Mouse (Mus musculus) embryonic facial prominence, embryonic 10.5 days (tissue): Measurements from ENCODE around the gene Capn9. TPM values are rescaled to one million over a fixed set of nuclear protein-coding genes. Genes with fewer than 3 reads are reported as not detected.

ENCODE experiments used
- DNase-seq: peaks from one replicate; pipeline ENCODE4 v3.0.0-alpha.2; 2017; ENCODE audit warnings: low spot score
- H3K27ac ChIP-seq: fragments of 300-500 bp; sonication (generic); replicated peaks from 2 replicates; pipeline ENCODE4 v1.5.1; 2016; ENCODE audit warnings: mild to moderate bottlenecking
- H3K27me3 ChIP-seq: fragments of 300-500 bp; sonication (generic); replicated peaks from 2 replicates; pipeline ENCODE4 v1.6.1; 2016; ENCODE audit warnings: low read depth, mild to moderate bottlenecking; ENCODE audit not compliant: poor library complexity, severe bottlenecking
- H3K36me3 ChIP-seq: fragments of 300-500 bp; sonication (generic); replicated peaks from 2 replicates; pipeline ENCODE4 v1.6.1; 2016; ENCODE audit warnings: mild to moderate bottlenecking, moderate library complexity
- H3K4me1 ChIP-seq: fragments of 300-500 bp; sonication (generic); 2 replicates; pipeline ENCODE4 v1.6.1; 2016
- H3K4me3 ChIP-seq: fragments of 300-500 bp; sonication (generic); 2 replicates; pipeline ENCODE4 v1.5.1; 2016; ENCODE audit warnings: mild to moderate bottlenecking, moderate library complexity
- H3K9me3 ChIP-seq: fragments of 300-500 bp; sonication (generic); 2 replicates; pipeline ENCODE4 v1.6.1; 2016; ENCODE audit warnings: mild to moderate bottlenecking
- WGBS: fragments of 180-500 bp; shearing (Covaris S2); methylation state at CpG from one replicate; pipeline ENCODE4 v1.1.7; 2016; 5-methylcytosine and 5-hydroxymethylcytosine counted together
- polyA plus RNA-seq: library from polyadenylated mRNA; unstranded; fragments of >200 nt; fragmentation: Nextera tagmentation; extraction: Ambion mirVana; gene quantifications from 2 replicates; pipeline ENCODE4 v1.2.1, GENCODE M21; 2016

Capn9 gene
- polyA plus RNA-seq, 1 experiment from 2014 or later = not detected

DNA sequence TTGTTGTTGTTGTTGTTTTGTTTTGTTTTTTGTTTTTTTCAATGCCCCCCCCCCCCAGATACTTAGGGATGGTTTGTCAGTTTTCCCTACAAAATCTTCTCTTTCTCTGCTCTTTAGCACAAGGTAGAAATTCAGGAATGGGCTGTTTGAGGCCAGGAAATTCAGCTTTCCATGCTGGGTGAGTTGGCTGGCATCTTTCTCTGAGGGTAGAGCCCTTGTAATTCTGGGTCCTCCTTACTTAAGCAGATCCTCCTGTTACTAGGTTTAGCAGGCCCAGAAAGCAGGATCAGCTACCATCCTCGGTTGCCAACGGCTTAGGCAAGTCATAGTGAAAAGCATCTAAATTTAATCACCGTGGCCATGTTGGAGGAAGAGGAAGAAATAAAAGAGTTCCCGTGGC lies 55.0 kb downstream of the Capn9 start:
- H3K36me3 ChIP-seq = peaks cover 10% of the 10 kb centered on the region
- no peak overlapping the region for H3K4me3 ChIP-seq
- DNase-seq = no peak
- 90% methylated on average over 4 of the region's 4 CpGs for WGBS
- H3K9me3 ChIP-seq = no peaks in the 10 kb centered on the region
- H3K27ac ChIP-seq = no peak overlapping the region
- peaks cover 12% of the 10 kb centered on the region for H3K4me1 ChIP-seq
- no peaks in the 10 kb centered on the region for H3K27me3 ChIP-seq

DNA sequence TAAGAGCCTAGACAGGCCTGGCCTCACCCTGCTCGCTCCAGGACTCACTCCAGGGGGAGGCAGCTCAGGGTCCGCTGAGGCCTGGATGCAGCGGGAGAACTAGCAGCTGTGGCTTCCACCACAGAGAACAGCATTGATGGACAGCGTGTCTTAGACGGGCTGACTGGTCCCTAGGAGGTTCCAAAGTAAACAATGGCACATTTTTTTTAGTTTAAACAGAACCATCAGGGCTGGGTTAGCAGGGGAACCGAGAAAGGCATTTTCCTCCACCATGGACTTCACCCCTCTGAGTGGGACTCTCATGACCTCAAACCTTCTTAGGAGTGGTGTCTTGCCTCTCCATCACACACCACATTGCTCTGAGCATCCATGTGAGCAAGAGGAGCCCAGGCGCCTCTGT lies 56.1 kb downstream of the Capn9 start:
- Histone ChIP-seq H3K9me3 (no peaks in the 10 kb centered on the region), H3K4me1 (peaks cover 12% of the 10 kb centered on the region), H3K36me3 (peaks cover 20% of the 10 kb centered on the region), H3K27me3 (no peaks in the 10 kb centered on the region), H3K27ac (0 out of 2 replicates have a peak overlapping the region, but pooled peaks have one; percentile 15), H3K4me3 (no peak overlapping the region)
- 45% methylated on average over 7 of the region's 7 CpGs for WGBS
- no peak for DNase-seq

DNA sequence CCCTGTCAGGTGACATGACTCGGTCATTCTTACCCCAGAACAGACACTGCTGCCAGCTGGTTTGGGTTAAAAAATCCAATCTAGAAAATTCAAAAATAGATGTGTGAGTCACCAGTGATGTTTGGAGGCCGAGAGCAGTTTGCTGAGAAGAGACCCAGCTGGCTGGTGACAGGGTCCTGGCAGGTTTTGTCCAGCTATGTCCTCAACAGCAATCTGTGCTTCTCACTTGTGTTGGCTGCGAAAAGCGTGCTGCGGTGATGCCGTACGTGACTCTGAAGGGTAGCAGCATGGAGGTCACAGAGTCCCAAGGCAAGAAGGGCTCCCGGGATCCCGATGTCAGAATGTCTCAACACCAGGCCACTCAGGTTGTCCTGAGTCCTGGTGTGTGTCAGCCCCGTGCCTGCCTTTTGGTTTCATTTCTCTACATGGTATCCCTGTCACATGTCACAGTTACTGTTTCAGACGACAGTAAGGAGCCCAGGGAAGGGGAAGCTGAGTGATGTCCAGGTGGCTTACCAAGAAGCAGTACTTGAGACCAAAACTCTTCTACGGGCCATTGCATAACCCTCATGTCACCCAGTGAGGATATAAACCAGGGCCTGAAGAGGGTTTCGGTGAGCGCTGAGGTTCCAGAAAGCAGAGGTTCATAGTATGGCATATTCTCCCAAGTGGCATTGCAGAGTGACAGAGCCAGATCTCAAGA lies 57.2 kb downstream of the Capn9 start:
- no peaks in the 10 kb centered on the region for H3K27me3 ChIP-seq
- no peaks in the 10 kb centered on the region for H3K9me3 ChIP-seq
- H3K27ac ChIP-seq = no peak overlapping the region
- WGBS = 87% methylated on average over 14 of the region's 14 CpGs
- H3K36me3 ChIP-seq = peaks cover 32% of the 10 kb centered on the region
- H3K4me1 ChIP-seq = peaks cover 12% of the 10 kb centered on the region
- no peak overlapping the region for H3K4me3 ChIP-seq
- DNase-seq = no peak

DNA sequence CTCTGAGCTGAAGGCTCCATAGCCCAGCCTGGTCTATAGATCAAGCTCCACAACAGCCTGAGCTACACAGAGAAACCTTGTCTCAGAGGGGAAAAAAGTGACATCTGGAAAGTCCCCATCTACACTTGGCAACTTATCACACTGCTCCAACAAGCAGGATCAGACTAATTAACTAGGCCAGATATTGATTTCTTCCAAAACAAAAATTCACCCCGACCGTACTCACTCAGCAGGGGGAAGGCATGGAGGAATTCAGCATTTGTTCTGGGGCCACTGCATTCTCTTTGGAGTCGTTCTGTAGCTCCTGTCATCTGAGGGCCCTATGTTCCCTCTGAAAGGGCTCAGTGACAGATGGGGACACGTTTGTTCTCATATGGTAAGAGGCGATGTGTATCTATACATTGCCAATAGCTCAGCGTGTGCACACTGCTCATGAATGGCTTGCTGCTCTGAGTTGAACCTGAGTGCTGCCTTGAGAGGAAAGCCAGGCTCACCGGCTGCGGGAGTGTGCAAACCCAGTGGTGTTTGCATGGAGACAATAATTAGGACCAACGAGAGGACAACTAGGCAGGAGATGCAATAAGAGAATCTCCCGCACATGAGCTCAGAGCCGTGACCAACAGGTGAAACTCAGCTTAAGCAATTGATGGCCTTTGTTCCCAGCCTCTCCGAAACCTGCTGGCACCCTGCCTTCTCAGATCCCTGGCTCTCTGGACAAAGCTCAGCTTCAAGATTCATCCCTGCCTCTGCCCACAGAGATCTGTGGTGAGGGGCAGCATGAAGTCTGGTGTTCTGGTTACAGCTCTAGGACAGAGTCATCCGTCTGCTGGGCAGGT lies 58.7 kb downstream of the Capn9 start:
- peaks cover 47% of the 10 kb centered on the region for H3K36me3 ChIP-seq
- H3K4me3 ChIP-seq = no peak overlapping the region
- H3K27me3 ChIP-seq = no peaks in the 10 kb centered on the region
- peaks cover 12% of the 10 kb centered on the region for H3K4me1 ChIP-seq
- no peak overlapping the region for H3K27ac ChIP-seq
- no peaks in the 10 kb centered on the region for H3K9me3 ChIP-seq
- WGBS = 87% methylated on average over 13 of the region's 13 CpGs
- DNase-seq = no peak

DNA sequence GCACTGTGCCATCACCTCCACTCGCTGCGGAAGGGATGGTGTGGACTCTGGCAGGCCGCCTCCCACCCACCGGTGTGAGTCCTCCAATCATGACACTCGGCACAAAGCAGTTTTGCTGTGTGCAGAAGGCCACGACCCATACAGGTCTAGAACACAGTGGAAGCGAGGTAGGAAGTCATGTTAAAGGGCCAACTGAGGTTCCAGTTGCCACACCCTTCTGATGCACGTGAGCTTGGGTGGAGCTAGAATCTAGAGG lies 59.3 kb downstream of the Capn9 start:
- DNase-seq = no peak
- Histone ChIP-seq H3K4me3 (no peak overlapping the region), H3K27ac (no peak overlapping the region), H3K4me1 (peaks cover 12% of the 10 kb centered on the region), H3K36me3 (peaks cover 51% of the 10 kb centered on the region), H3K9me3 (no peaks in the 10 kb centered on the region), H3K27me3 (no peaks in the 10 kb centered on the region)
- WGBS = 87% methylated on average over 8 of the region's 8 CpGs

DNA sequence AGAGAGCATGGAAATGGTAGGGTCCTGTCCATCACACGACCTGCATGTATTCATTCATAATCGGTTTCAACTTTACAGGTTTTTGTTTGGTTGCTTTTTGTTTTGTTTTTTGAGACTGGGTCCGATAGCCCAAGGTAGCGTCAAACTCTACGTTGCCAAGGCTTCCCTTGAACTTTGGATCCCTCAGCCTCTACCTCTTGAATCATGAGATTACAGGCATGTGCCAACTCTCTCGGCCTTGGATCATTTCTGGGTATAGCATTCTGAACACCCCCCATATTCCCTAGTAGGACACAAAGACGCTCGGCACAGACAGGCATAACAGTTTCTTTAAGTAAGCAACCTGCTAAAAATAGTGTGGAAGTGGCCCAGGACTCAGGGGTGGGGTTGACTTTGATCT lies 65.7 kb downstream of the Capn9 start:
- WGBS = 95% methylated on average over 8 of the region's 8 CpGs
- no peaks in the 10 kb centered on the region for H3K9me3 ChIP-seq
- no peak for DNase-seq
- no peak overlapping the region for H3K4me3 ChIP-seq
- H3K4me1 ChIP-seq = peaks cover 12% of the 10 kb centered on the region
- peaks cover 73% of the 10 kb centered on the region for H3K36me3 ChIP-seq
- no peak overlapping the region for H3K27ac ChIP-seq
- H3K27me3 ChIP-seq = no peaks in the 10 kb centered on the region

DNA sequence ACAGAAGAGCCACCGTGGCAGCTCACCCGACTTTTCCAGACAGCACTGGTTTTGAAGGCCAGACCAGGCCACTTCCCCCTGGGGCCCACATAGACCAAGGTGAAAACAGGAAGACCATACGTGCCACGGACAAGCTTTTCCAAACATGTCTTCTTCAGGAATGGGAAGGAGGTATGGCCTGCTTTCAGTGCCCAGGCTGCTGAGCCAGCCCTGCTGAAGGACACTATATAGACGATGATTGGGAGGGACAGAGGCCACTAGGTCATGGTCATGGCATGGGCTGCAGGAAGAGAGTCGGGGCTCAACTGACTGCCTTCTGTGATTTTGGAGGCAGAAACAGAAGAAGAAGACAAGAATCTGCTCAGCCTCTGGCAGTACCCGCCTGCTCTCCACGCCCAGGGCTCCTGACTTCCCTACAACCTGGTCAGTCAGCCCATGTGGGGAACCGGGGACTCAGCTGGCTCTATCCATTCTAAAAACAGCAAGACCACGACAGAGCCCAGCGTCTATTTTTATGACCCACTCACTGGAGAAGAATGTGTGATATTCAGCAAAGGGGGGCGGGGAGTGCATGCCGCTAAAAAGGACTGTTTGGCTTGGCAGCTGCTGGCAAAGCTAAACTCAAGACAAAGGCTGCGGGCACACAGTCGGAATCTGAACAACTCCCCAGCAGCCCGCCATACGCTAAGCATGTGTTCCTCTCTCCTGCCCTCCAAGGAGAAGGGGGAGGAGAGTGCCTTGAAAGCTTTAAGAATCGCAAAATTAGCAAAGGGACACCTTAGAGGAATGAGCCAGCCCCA lies 67.8 kb downstream of the Capn9 start:
- H3K36me3 ChIP-seq = peaks cover 56% of the 10 kb centered on the region
- peak overlapping the region; percentile 48; the same call in 1 of the 2 replicates for H3K27ac ChIP-seq
- peaks cover 20% of the 10 kb centered on the region for H3K4me1 ChIP-seq
- no peak overlapping the region for H3K4me3 ChIP-seq
- DNase-seq = no peak
- no peaks in the 10 kb centered on the region for H3K9me3 ChIP-seq
- no peaks in the 10 kb centered on the region for H3K27me3 ChIP-seq
- WGBS = 81% methylated on average over 18 of the region's 18 CpGs

DNA sequence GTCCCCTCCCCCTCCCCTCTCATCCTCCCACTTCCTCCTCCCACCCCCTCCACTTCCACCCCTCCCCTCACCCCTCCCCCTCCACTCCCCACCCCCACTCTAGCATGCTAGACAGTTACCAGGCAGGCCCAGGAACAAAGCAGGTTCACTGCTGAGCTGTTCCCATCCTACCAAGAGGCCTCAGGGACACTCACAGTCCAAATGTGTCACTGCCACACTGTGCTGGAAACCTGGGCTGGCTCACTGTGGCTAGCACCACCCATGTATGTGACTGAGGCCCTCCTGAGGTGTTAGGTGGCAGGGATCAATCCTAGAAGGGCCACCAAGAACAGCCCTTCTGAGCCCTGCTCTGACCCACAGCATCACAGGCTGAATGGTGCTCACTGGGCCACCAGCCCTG lies 72.4 kb downstream of the Capn9 start:
- Histone ChIP-seq H3K36me3 (peaks cover 53% of the 10 kb centered on the region), H3K4me3 (no peak overlapping the region), H3K27ac (peak overlapping the region; percentile 52), H3K4me1 (peaks cover 30% of the 10 kb centered on the region), H3K9me3 (no peaks in the 10 kb centered on the region), H3K27me3 (no peaks in the 10 kb centered on the region)
- peak; percentile 20 for DNase-seq

DNA sequence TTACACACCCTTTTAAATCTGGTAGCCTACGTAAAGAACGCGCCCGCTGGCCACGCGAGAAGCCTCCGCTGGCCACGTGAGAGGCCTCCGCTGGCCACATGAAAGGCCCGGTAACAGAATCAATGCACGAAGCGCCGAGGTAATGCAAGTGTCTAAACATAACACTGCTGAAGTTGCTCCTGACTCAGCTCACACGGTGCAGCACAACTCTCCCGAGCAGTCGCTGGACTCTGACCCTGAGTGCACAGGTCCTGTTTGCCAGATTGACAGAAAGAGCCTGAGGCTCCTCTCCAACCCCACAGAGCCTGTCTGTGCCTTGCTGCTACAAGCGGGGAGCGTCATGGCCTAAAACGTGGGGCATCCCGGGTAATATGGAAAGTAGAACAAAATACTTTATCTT lies 75.9 kb downstream of the Capn9 start:
- 82% methylated on average over 20 of the region's 20 CpGs for WGBS
- no peaks in the 10 kb centered on the region for H3K9me3 ChIP-seq
- H3K36me3 ChIP-seq = peaks cover 52% of the 10 kb centered on the region
- peaks cover 41% of the 10 kb centered on the region for H3K4me1 ChIP-seq
- DNase-seq = no peak
- H3K4me3 ChIP-seq = no peak overlapping the region
- no peaks in the 10 kb centered on the region for H3K27me3 ChIP-seq
- H3K27ac ChIP-seq = no peak overlapping the region

DNA sequence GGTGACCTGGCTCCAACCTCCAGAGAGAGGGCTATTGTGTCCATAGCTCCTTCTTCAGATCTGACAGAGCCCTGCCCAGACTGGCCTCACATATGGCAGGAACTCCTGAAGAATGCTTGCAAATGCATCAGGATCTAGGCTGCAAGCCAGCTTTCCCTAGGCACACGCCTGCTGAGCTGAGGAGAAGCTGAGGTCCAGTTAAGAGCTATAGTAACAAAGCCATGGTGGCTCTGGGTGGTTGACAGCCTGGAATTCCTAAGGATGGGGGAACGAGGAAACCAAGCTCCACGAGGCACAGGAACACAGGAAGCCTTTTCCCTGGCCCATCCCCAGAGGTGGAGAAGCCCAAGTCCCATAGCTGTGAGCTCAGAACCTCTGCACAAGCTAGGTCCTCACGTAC lies 76.6 kb downstream of the Capn9 start:
- no peak for DNase-seq
- Histone ChIP-seq H3K4me1 (peaks cover 41% of the 10 kb centered on the region), H3K27ac (peak overlapping the region; percentile 30; the same call in 1 of the 2 replicates), H3K4me3 (no peak overlapping the region), H3K36me3 (peaks cover 58% of the 10 kb centered on the region), H3K27me3 (no peaks in the 10 kb centered on the region), H3K9me3 (no peaks in the 10 kb centered on the region)
- 33% methylated on average over 4 of the region's 4 CpGs for WGBS

DNA sequence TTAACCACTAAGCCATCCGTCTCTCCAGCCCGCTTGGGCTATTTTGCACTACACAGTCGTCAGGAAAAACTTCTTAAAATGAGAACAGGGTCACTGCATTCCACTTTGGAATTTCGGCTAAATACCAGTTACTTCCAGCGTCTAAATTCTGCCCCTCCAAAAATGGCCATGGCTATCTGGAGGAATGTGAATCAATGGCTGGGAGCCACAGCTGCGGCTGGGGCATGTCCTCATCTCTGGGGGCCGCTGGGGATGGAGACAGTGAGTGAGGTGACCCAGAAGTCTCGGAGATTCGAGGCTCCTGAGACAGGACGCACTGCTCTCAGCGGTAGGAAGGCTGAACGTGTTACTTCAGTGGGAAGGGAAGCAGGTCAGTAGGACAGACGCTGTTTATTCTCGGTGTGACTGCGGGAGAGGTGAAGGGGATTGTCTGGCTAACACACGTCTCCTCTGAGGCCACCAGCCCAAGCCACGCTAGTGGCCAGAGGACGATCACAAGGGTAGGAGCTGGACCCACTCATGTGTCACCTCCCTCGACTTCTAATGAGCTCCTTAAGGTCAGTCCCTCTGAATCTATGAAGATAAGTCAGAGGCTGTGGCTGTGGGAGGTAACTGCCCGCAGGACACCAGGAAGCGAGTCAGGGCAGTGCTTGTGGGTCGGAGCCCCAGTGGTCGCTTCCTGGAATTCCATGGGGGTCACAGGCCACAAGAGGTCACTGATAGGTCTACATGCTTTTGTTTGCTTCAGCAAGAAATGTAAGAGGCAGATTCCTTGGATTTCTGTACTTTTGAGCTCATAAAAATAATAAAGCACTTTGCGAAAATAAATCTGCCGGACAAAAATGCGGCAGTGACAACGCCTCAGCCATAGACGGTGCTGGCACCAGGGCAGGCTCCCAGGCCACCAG lies 77.9 kb downstream of the Capn9 start:
- Histone ChIP-seq H3K4me1 (peaks cover 36% of the 10 kb centered on the region), H3K9me3 (no peaks in the 10 kb centered on the region), H3K27me3 (no peaks in the 10 kb centered on the region), H3K36me3 (peaks cover 64% of the 10 kb centered on the region), H3K27ac (peak overlapping the region; percentile 26), H3K4me3 (no peak overlapping the region)
- peak; percentile 33 for DNase-seq
- WGBS = 46% methylated on average over 28 of the region's 28 CpGs

DNA sequence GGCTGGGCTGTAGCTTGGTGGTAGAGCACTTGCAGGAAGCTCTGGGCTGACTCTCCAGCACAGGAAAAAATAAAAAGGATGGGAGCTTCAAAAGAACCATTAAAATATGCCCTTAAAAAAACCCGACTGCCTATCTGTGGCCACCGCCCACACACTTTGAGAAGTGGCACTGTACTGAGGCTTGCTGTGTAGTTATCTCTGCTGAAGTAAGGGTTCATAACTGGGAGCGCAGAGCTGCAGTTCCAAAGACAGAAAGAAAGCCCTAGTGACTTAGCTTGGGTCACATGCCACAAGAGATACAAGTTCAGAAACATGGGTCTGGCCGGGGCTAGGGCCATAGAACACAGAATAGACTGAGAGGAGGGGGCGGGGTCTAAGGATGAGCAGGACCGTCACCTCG lies 82.0 kb downstream of the Capn9 start:
- 90% methylated on average over 7 of the region's 7 CpGs for WGBS
- Histone ChIP-seq H3K9me3 (no peaks in the 10 kb centered on the region), H3K4me1 (peaks cover 60% of the 10 kb centered on the region), H3K27me3 (no peaks in the 10 kb centered on the region), H3K27ac (no peak overlapping the region), H3K36me3 (peaks cover 44% of the 10 kb centered on the region), H3K4me3 (no peak overlapping the region)
- DNase-seq = no peak
